Mouse (Mus musculus) ES-E14 (cell line): ENCODE measurements around the gene Klhl2. TPM values are rescaled to one million over a fixed set of nuclear protein-coding genes. Genes with fewer than 3 reads are reported as not detected.
A peak's percentile ranks its signal among the peaks of the same experiment; 100 is the strongest.

Experiments used
- DNase-seq: peaks from one replicate; pipeline ENCODE4 v3.0.0-alpha.2; 2013; ENCODE audit warnings: low read depth, low spot score
- H3K27ac ChIP-seq: 2 replicates; pipeline ENCODE4 v1.5.1; 2012; ENCODE audit warnings: low read depth, mild to moderate bottlenecking, low read length, moderate library complexity, mixed read lengths; ENCODE audit not compliant: poor library complexity, insufficient read depth, severe bottlenecking
- H3K36me3 ChIP-seq: 2 replicates; pipeline ENCODE4 v1.6.1; 2012; ENCODE audit warnings: mild to moderate bottlenecking, low read length, moderate library complexity, mixed read lengths; ENCODE audit not compliant: control insufficient read depth, poor library complexity, insufficient read depth, severe bottlenecking
- H3K4me1 ChIP-seq, 2 experiments: fragments of 150-350 bp in 1 of 2; sonication (generic) in 1 of 2; 2 replicates each; pipeline ENCODE4 v1.6.1; 2012; ENCODE audit warnings: low read length in 2 of 2, mild to moderate bottlenecking in 1 of 2, mixed read lengths in 1 of 2; ENCODE audit not compliant: control insufficient read depth in 2 of 2, insufficient read depth in 2 of 2, poor library complexity in 1 of 2
- H3K4me3 ChIP-seq, 2 experiments: fragments of 150-350 bp in 1 of 2; sonication (generic) in 1 of 2; 2 replicates each; pipeline ENCODE4 v1.5.1; 2012; ENCODE audit warnings: low read length in 2 of 2, low read depth in 1 of 2, mild to moderate bottlenecking in 1 of 2, mixed read lengths in 1 of 2; ENCODE audit not compliant: insufficient read depth in 1 of 2, poor library complexity in 1 of 2, severe bottlenecking in 1 of 2
- H3K9ac ChIP-seq: 2 replicates; pipeline ENCODE4 v1.6.1; 2012; ENCODE audit warnings: low read depth, mild to moderate bottlenecking, low read length, mixed read lengths; ENCODE audit not compliant: poor library complexity, insufficient read depth, severe bottlenecking
- H3K9me3 ChIP-seq: fragments of 150-350 bp; sonication (generic); 2 replicates; pipeline ENCODE4 v1.6.1; 2012; ENCODE audit warnings: low read depth, mild to moderate bottlenecking, low read length; ENCODE audit not compliant: control insufficient read depth, insufficient read depth
- CHD2 ChIP-seq: IDR thresholded peaks from 2 replicates; pipeline ENCODE4 v1.6.1; 2014; ENCODE audit warnings: mild to moderate bottlenecking, low read depth, low read length, inconsistent platforms
- HCFC1 ChIP-seq: IDR thresholded peaks from 2 replicates; pipeline ENCODE4 v1.6.1; 2012; ENCODE audit warnings: low read length, inconsistent platforms, borderline replicate concordance; ENCODE audit not compliant: insufficient read depth
- MAFK ChIP-seq: IDR thresholded peaks from 2 replicates; pipeline ENCODE4 v1.6.1; 2014; ENCODE audit warnings: mild to moderate bottlenecking, low read depth, low read length, inconsistent platforms; ENCODE audit not compliant: insufficient read depth
- ZC3H11A ChIP-seq: IDR thresholded peaks from 2 replicates; pipeline ENCODE4 v1.6.1; 2012; ENCODE audit warnings: low read depth, mild to moderate bottlenecking, inconsistent platforms, low read length, borderline replicate concordance
- ZNF384 ChIP-seq: IDR thresholded peaks from 2 replicates; pipeline ENCODE4 v1.6.1; 2012; ENCODE audit warnings: low read depth, low read length, inconsistent platforms
- in situ Hi-C, 2 experiments: fragments of 600-800 bp; cut with MboI; formaldehyde crosslinking; loops; one replicate each; pipeline ENCODE4 v1.15.1; 2025; ENCODE audit warnings: low sequenced_read_pairs in 2 of 2, inconsistent platforms in 1 of 2; ENCODE audit not compliant: unreplicated experiment in 2 of 2
- total RNA-seq: library from RNA; depleted of rRNA; stranded (reverse); fragments of 300-350 nt; gene quantifications from 2 replicates; pipeline ENCODE4 v1.2.3, GENCODE M21; 2012

The Klhl2 gene
- total RNA-seq, 1 experiment: 16.3 TPM

GRCm38 (mm10) chr8:64788715-64789114, 61.1 kb downstream of the Klhl2 start:
- Histone ChIP-seq H3K9me3 (no peaks in the 10 kb centered on the region), H3K36me3 (no peaks in the 10 kb centered on the region), H3K4me3 (no peak overlapping the region), H3K4me1 (peaks cover 3 to 10% of the 10 kb centered on the region in 2 experiments; a peak in 1 of 4 replicates), H3K9ac (no peak overlapping the region), H3K27ac (no peak overlapping the region)
- DNase-seq: no peak
- TF ChIP-seq CHD2 (no peak), HCFC1 (no peak), MAFK (no peak), ZNF384 (no peak), ZC3H11A (no peak)
- in situ Hi-C loops: no loop called here

- in situ Hi-C loops: no loop called here
- Histone ChIP-seq H3K9me3 (no peaks in the 10 kb centered on the region), H3K9ac (no peak overlapping the region)
Measured at GRCm38 (mm10) chr8:64786801-64787200, 63.0 kb downstream of the Klhl2 start.

GRCm38 (mm10) chr8:64784235-64784634, 65.6 kb downstream of the Klhl2 start:
- in situ Hi-C loops: no loop called here
- no peak for TF ChIP-seq ZNF384
- TF ChIP-seq CHD2: no peak
- no peak for TF ChIP-seq HCFC1
- no peak for TF ChIP-seq ZC3H11A
- TF ChIP-seq MAFK: no peak
- Histone ChIP-seq H3K9ac (no peak overlapping the region), H3K9me3 (no peaks in the 10 kb centered on the region), H3K4me1 (peaks cover 3 to 12% of the 10 kb centered on the region in 2 experiments; a peak in 1 of 4 replicates), H3K4me3 (no peak overlapping the region), H3K36me3 (peaks cover 2% of the 10 kb centered on the region; the same call in 1 of the 2 replicates), H3K27ac (no peak overlapping the region)
- DNase-seq: no peak

More at GRCm38 (mm10) chr8:64786801-64787200, 63.0 kb downstream of the Klhl2 start:
- DNase-seq: no peak
- H3K4me1 ChIP-seq: peaks cover 3 to 10% of the 10 kb centered on the region in 2 experiments; a peak in 1 of 4 replicates
- no peaks in the 10 kb centered on the region for H3K36me3 ChIP-seq
- no peak overlapping the region for H3K27ac ChIP-seq
- no peak for TF ChIP-seq ZNF384
- TF ChIP-seq MAFK: no peak
- TF ChIP-seq CHD2: no peak
- TF ChIP-seq ZC3H11A: no peak
- TF ChIP-seq HCFC1: no peak
- no peak overlapping the region for H3K4me3 ChIP-seq

GRCm38 (mm10) chr8:64781947-64782346, 67.9 kb downstream of the Klhl2 start:
- H3K4me3 ChIP-seq: no peak overlapping the region
- no peak for TF ChIP-seq ZC3H11A
- TF ChIP-seq ZNF384: no peak
- no peak for TF ChIP-seq MAFK
- TF ChIP-seq HCFC1: no peak
- TF ChIP-seq CHD2: no peak
- no peak overlapping the region for H3K9ac ChIP-seq

GRCm38 (mm10) chr8:64777925-64778324, 71.9 kb downstream of the Klhl2 start:
- H3K9ac ChIP-seq: no peak overlapping the region

More at GRCm38 (mm10) chr8:64781947-64782346, 67.9 kb downstream of the Klhl2 start:
- no peak for DNase-seq
- H3K4me1 ChIP-seq: peaks cover 5 to 12% of the 10 kb centered on the region in 2 experiments; a peak in 3 of 4 replicates
- in situ Hi-C loops: no loop called here
- peaks cover 2% of the 10 kb centered on the region; the same call in 1 of the 2 replicates for H3K36me3 ChIP-seq
- H3K27ac ChIP-seq: no peak overlapping the region
- no peaks in the 10 kb centered on the region for H3K9me3 ChIP-seq

More at GRCm38 (mm10) chr8:64777925-64778324, 71.9 kb downstream of the Klhl2 start:
- in situ Hi-C loops: no loop called here
- no peak overlapping the region for H3K27ac ChIP-seq
- peak; percentile 24 for DNase-seq
- no peaks in the 10 kb centered on the region for H3K9me3 ChIP-seq
- peak overlapping the region; percentile 1 to 18; a peak in 2 of 4 replicates for H3K4me3 ChIP-seq
- TF ChIP-seq CHD2: no peak
- no peak for TF ChIP-seq HCFC1
- no peak for TF ChIP-seq MAFK
- no peak for TF ChIP-seq ZC3H11A
- no peak for TF ChIP-seq ZNF384
- H3K4me1 ChIP-seq: peaks cover 6 to 8% of the 10 kb centered on the region in 2 experiments; a peak in 3 of 4 replicates
- H3K36me3 ChIP-seq: peaks cover 2% of the 10 kb centered on the region; the same call in 1 of the 2 replicates
